Mouse (Mus musculus): ENCODE data around the gene Gm11444. TPM values are rescaled to one million over a fixed set of nuclear protein-coding genes. Genes with fewer than 3 reads are reported as not detected.

Gm11444 gene
- total RNA-seq, 1 experiment, result not detected

DNA sequence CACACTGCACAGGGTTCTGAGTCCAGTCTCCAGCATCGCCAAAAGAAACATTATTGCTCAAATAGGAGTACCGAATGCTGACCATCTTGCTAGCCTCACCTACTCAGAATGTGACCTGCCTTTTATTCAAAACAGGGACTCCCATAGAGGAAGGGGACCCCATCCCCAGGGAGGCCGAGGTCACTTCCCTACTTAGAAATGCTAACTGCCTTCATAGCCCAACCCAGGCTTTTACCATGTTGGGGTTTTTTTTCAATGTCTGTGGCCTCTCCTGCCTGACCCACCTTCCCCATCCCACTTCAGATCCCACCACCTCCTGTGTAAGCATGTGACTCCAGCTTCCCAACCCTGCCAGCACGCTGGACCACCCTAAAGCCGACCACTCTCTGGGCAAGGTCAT is 38.5 kb downstream of the Gm11444 start:
- no peak overlapping the region for H3K9ac ChIP-seq (ENCODE audit: insufficient read depth, low read depth, low read length, poor library complexity, severe bottlenecking)
- H3K27ac ChIP-seq (ENCODE audit: insufficient read depth, low read depth, low read length, poor library complexity, severe bottlenecking), result no peak overlapping the region
- no peak for TF ChIP-seq ZNF384 (IDR thresholded peaks at IDR 0.05; ENCODE audit: low read depth, low read length)
- TF ChIP-seq MAFK (IDR thresholded peaks at IDR 0.05; ENCODE audit: insufficient read depth, low read depth, low read length), result no peak
- no peak for TF ChIP-seq HCFC1 (IDR thresholded peaks at IDR 0.05; ENCODE audit: borderline replicate concordance, insufficient read depth, low read length)
- no peak for TF ChIP-seq CHD2 (IDR thresholded peaks at IDR 0.05; ENCODE audit: low read depth, low read length)
- TF ChIP-seq ZC3H11A (IDR thresholded peaks at IDR 0.05; ENCODE audit: borderline replicate concordance, low read depth, low read length), result no peak
- in situ Hi-C loops (cut with MboI; ENCODE audit: low sequenced_read_pairs in 2 of 2, unreplicated experiment in 2 of 2), result no loop called here
- no peak overlapping the region for H3K4me3 ChIP-seq (ENCODE audit: insufficient read depth in 1 of 2, low read depth in 1 of 2, low read length in 2 of 2, poor library complexity in 1 of 2, severe bottlenecking in 1 of 2)
- H3K36me3 ChIP-seq (ENCODE audit: control insufficient read depth, insufficient read depth, low read length, poor library complexity, severe bottlenecking), result no peaks in the 10 kb centered on the region
- no peaks in the 10 kb centered on the region for H3K4me1 ChIP-seq (ENCODE audit: control insufficient read depth in 2 of 2, insufficient read depth in 2 of 2, low read length in 2 of 2, poor library complexity in 1 of 2)
- no peak for DNase-seq (ENCODE audit: low read depth, low spot score)
- no peaks in the 10 kb centered on the region for H3K9me3 ChIP-seq (ENCODE audit: control insufficient read depth, insufficient read depth, low read depth, low read length)

- Histone ChIP-seq H3K4me1 (ENCODE audit: control insufficient read depth in 2 of 2, insufficient read depth in 2 of 2, low read length in 2 of 2, poor library complexity in 1 of 2) (no peaks in the 10 kb centered on the region), H3K4me3 (ENCODE audit: insufficient read depth in 1 of 2, low read depth in 1 of 2, low read length in 2 of 2, poor library complexity in 1 of 2, severe bottlenecking in 1 of 2) (no peak overlapping the region), H3K27ac (ENCODE audit: insufficient read depth, low read depth, low read length, poor library complexity, severe bottlenecking) (no peak overlapping the region), H3K9ac (ENCODE audit: insufficient read depth, low read depth, low read length, poor library complexity, severe bottlenecking) (no peak overlapping the region), H3K36me3 (ENCODE audit: control insufficient read depth, insufficient read depth, low read length, poor library complexity, severe bottlenecking) (no peaks in the 10 kb centered on the region), H3K9me3 (ENCODE audit: control insufficient read depth, insufficient read depth, low read depth, low read length) (no peaks in the 10 kb centered on the region)
- DNase-seq (ENCODE audit: low read depth, low spot score), result no peak
- in situ Hi-C loops (cut with MboI; ENCODE audit: low sequenced_read_pairs in 2 of 2, unreplicated experiment in 2 of 2), result no loop called here
- TF ChIP-seq MAFK (IDR thresholded peaks at IDR 0.05; ENCODE audit: insufficient read depth, low read depth, low read length) (no peak), ZC3H11A (IDR thresholded peaks at IDR 0.05; ENCODE audit: borderline replicate concordance, low read depth, low read length) (no peak)
Observed at GRCm38 (mm10) chr11:85811229-85811628, 38.9 kb downstream of the Gm11444 start.

- TF ChIP-seq HCFC1 (IDR thresholded peaks at IDR 0.05; ENCODE audit: borderline replicate concordance, insufficient read depth, low read length) (no peak), CHD2 (IDR thresholded peaks at IDR 0.05; ENCODE audit: low read depth, low read length) (no peak), MAFK (IDR thresholded peaks at IDR 0.05; ENCODE audit: insufficient read depth, low read depth, low read length) (no peak), ZC3H11A (IDR thresholded peaks at IDR 0.05; ENCODE audit: borderline replicate concordance, low read depth, low read length) (no peak), ZNF384 (IDR thresholded peaks at IDR 0.05; ENCODE audit: low read depth, low read length) (no peak)
- no peak for DNase-seq (ENCODE audit: low read depth, low spot score)
- Histone ChIP-seq H3K27ac (ENCODE audit: insufficient read depth, low read depth, low read length, poor library complexity, severe bottlenecking) (no peak overlapping the region), H3K4me1 (ENCODE audit: control insufficient read depth in 2 of 2, insufficient read depth in 2 of 2, low read length in 2 of 2, poor library complexity in 1 of 2) (no peaks in the 10 kb centered on the region), H3K36me3 (ENCODE audit: control insufficient read depth, insufficient read depth, low read length, poor library complexity, severe bottlenecking) (no peaks in the 10 kb centered on the region), H3K4me3 (ENCODE audit: insufficient read depth in 1 of 2, low read depth in 1 of 2, low read length in 2 of 2, poor library complexity in 1 of 2, severe bottlenecking in 1 of 2) (no peak overlapping the region), H3K9ac (ENCODE audit: insufficient read depth, low read depth, low read length, poor library complexity, severe bottlenecking) (no peak overlapping the region), H3K9me3 (ENCODE audit: control insufficient read depth, insufficient read depth, low read depth, low read length) (no peaks in the 10 kb centered on the region)
- in situ Hi-C loops (cut with MboI; ENCODE audit: low sequenced_read_pairs in 2 of 2, unreplicated experiment in 2 of 2), result no loop called here
Observed at GRCm38 (mm10) chr11:85807353-85807752, 42.8 kb downstream of the Gm11444 start.

- TF ChIP-seq HCFC1 (IDR thresholded peaks at IDR 0.05; ENCODE audit: borderline replicate concordance, insufficient read depth, low read length) (no peak), ZC3H11A (IDR thresholded peaks at IDR 0.05; ENCODE audit: borderline replicate concordance, low read depth, low read length) (no peak), MAFK (IDR thresholded peaks at IDR 0.05; ENCODE audit: insufficient read depth, low read depth, low read length) (no peak), CHD2 (IDR thresholded peaks at IDR 0.05; ENCODE audit: low read depth, low read length) (no peak), ZNF384 (IDR thresholded peaks at IDR 0.05; ENCODE audit: low read depth, low read length) (no peak)
- no peaks in the 10 kb centered on the region for H3K4me1 ChIP-seq (ENCODE audit: control insufficient read depth in 2 of 2, insufficient read depth in 2 of 2, low read length in 2 of 2, poor library complexity in 1 of 2)
- no peak overlapping the region for H3K4me3 ChIP-seq (ENCODE audit: insufficient read depth in 1 of 2, low read depth in 1 of 2, low read length in 2 of 2, poor library complexity in 1 of 2, severe bottlenecking in 1 of 2)
- no peaks in the 10 kb centered on the region for H3K9me3 ChIP-seq (ENCODE audit: control insufficient read depth, insufficient read depth, low read depth, low read length)
- DNase-seq (ENCODE audit: low read depth, low spot score), result no peak
- H3K27ac ChIP-seq (ENCODE audit: insufficient read depth, low read depth, low read length, poor library complexity, severe bottlenecking), result no peak overlapping the region
- no peak overlapping the region for H3K9ac ChIP-seq (ENCODE audit: insufficient read depth, low read depth, low read length, poor library complexity, severe bottlenecking)
- in situ Hi-C loops (cut with MboI; ENCODE audit: low sequenced_read_pairs in 2 of 2, unreplicated experiment in 2 of 2), result no loop called here
- H3K36me3 ChIP-seq (ENCODE audit: control insufficient read depth, insufficient read depth, low read length, poor library complexity, severe bottlenecking), result no peaks in the 10 kb centered on the region
Observed at GRCm38 (mm10) chr11:85805779-85806178, 44.4 kb downstream of the Gm11444 start.

DNA sequence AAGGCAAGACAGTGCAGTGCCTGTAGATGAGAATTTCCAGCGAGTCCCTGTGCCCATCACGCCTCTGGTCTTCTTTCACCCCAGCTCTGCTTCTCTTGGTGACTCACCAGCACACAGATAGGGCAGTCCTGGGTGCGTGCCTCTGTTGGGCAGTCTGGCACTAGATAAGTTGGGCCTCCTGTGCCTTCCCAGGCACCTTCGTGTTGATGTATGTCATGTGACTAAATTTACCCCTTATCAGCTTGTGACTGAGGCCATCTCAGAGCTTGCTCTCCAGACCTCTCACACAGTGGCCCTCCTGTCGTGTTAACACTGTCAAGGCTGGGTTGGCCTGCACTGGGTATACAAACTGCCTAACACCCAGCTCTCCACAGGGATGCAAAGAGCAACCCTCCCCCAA is 46.1 kb downstream of the Gm11444 start:
- TF ChIP-seq ZC3H11A (IDR thresholded peaks at IDR 0.05; ENCODE audit: borderline replicate concordance, low read depth, low read length) (no peak), CHD2 (IDR thresholded peaks at IDR 0.05; ENCODE audit: low read depth, low read length) (no peak), ZNF384 (IDR thresholded peaks at IDR 0.05; ENCODE audit: low read depth, low read length) (no peak), HCFC1 (IDR thresholded peaks at IDR 0.05; ENCODE audit: borderline replicate concordance, insufficient read depth, low read length) (no peak), MAFK (IDR thresholded peaks at IDR 0.05; ENCODE audit: insufficient read depth, low read depth, low read length) (no peak)
- no peaks in the 10 kb centered on the region for H3K36me3 ChIP-seq (ENCODE audit: control insufficient read depth, insufficient read depth, low read length, poor library complexity, severe bottlenecking)
- H3K9me3 ChIP-seq (ENCODE audit: control insufficient read depth, insufficient read depth, low read depth, low read length), result no peaks in the 10 kb centered on the region
- H3K9ac ChIP-seq (ENCODE audit: insufficient read depth, low read depth, low read length, poor library complexity, severe bottlenecking), result no peak overlapping the region
- H3K4me1 ChIP-seq (ENCODE audit: control insufficient read depth in 2 of 2, insufficient read depth in 2 of 2, low read length in 2 of 2, poor library complexity in 1 of 2), result no peaks in the 10 kb centered on the region
- in situ Hi-C loops (cut with MboI; ENCODE audit: low sequenced_read_pairs in 2 of 2, unreplicated experiment in 2 of 2), result no loop called here
- H3K4me3 ChIP-seq (ENCODE audit: insufficient read depth in 1 of 2, low read depth in 1 of 2, low read length in 2 of 2, poor library complexity in 1 of 2, severe bottlenecking in 1 of 2), result no peak overlapping the region
- no peak overlapping the region for H3K27ac ChIP-seq (ENCODE audit: insufficient read depth, low read depth, low read length, poor library complexity, severe bottlenecking)
- no peak for DNase-seq (ENCODE audit: low read depth, low spot score)
